Mouse (Mus musculus): Measurements from ENCODE around the gene Rbm42.

Rbm42 gene

DNA sequence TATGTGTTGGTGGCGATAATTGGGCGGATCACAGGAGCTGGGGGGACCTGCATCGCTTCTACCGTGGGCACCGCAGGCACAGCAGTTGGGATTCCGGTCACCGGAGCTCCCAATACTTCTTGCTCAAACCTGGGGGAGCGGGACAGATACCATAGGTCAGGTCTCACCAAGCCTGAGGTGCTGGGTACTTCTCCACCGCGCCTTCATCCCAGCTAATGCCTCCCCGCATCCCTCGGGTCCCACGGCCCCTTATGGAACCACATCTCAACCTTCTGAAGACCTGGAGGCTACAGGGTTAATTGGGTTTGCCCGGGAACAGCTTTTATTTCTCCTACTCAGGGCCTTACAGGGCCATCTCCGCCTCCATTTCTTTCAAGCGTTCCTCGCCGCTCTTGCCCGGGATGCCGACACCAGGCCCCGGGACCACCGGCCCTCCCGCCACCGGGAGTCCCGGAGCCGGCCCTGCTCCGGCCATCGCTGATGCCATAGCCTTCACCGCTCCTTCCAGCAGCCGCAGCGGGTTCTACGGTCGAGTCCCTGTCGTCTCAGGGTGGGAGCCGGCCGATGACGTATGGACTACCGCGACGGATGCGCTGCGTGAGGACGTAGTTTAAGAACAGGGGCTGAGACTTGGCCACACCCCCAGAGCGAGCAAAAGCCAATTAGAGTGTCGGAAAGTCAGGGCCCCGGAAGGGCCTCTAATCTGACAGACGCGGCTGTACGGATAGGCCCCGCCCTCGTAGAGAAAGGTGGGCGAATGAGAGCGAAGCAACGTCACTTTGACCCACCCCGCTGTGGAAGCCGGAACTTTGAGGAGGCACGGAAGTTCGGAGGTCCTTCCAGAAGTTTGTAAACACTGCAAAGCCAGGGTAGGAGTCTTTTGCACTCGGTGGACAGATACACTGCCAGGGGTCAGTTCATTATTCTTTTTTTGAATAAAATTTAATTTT is at the start of gene Rbm42:
TSS of gene Rbm42 (minus strand) at position 727 of the 950 bp plus-strand sequence.
- WGBS: 1% methylated on average over 59 of the region's 59 CpGs

DNA sequence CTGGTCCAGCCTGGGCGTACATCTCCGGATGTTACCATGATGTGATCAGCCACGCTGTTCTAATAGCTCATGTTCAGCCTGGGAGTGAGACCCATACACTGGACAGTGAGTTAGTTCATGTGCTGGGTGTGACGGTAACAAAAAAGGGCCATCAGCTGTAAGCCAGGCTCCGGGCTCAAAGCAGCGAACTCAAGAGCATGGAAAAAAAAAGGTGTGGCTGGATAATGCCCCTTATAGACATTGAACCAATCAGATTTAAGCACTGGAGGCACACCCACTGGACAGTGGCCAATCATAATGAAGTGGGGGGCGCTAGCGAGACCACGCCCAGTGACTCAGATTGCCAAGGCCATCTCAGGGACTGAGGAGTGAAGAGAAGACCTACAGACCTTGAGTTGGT is 48.5 kb upstream of the Rbm42 start, which contains the start of gene 2200002J24Rik:
TSS of gene 2200002J24Rik (plus strand) at position 338 of the 400 bp plus-strand sequence.
- WGBS: 58% methylated on average over 9 of the region's 9 CpGs

GRCm38 (mm10) chr7:30698101-30698500 is 48.0 kb upstream of the Rbm42 start:
- WGBS: 62% methylated on average over 5 of the region's 5 CpGs

- WGBS: 70% methylated on average over 6 of the region's 6 CpGs
Observed at GRCm38 (mm10) chr7:30688325-30688724, 38.2 kb upstream of the Rbm42 start.

DNA sequence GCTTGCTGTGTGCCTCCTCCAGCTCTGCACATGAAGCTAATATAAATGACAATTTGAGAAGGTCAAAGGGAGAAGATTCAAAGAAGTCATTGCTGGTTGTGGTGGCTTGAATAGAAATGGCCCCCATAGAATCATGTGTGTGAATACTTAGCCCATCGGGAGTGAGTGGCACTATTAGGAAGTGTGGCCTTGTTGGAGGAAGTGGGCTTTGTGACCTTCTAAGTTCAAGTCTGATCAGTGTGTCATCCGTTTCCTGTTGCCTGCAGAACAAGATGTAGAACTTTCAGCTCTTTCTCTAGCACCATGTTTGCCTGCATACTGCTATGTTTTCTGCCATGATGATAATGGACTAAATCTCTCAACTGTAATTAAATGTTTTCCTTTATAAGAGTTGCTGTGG is 33.3 kb upstream of the Rbm42 start:
- WGBS: 84% methylated on average over 2 of the region's 2 CpGs

GRCm38 (mm10) chr7:30681897-30682296 is 31.8 kb upstream of the Rbm42 start:
- WGBS: 68% methylated on average over 5 of the region's 5 CpGs

- WGBS: 55% methylated on average over 5 of the region's 5 CpGs
Observed at GRCm38 (mm10) chr7:30678263-30678975, 28.3 kb upstream of the Rbm42 start.

DNA sequence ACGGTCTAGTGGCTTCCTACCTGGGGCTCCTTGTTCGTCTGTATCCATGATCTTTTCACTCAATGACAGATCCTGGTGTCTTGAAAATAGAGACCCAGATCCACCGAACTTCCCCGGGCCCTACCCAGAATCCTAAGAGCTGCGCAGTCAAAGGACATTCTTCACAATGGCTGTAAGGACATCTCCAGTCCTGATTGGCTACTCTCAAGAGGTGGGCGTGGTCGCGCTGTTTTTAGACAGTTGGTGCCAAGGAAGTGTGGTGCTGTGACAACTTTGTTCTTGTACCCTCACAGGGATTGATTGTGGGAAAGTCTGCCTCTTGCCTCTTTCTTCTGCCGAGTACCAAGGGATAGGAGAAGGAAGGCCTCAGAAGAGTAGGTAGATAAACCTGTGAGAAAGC is 21.4 kb upstream of the Rbm42 start, which contains the start of gene Pmis2:
TSS of gene Pmis2 (minus strand) at position 126 of the 400 bp plus-strand sequence.
- 74% methylated on average over 9 of the region's 9 CpGs for WGBS

GRCm38 (mm10) chr7:30669229-30669628 is 19.1 kb upstream of the Rbm42 start:
- 45% methylated on average over 3 of the region's 3 CpGs for WGBS

DNA sequence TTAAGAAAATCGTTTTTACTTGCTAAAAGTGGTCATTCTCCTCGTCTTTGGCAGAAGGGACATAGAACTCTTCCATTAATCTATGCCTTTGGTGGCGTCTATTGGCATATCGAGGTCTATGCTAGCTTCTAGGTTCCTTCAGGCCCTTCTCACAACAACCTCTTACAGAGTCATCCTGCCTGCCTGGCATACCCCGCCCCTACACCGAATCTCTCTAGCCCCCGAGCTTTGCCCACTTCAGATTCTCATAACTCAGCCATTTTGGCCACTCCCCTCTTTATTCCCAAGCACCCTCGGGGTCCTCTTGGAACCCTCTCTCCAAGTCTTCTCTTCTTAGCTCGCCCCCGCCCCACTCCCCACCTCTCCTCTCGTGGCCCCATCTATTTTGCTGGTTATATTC is 15.2 kb upstream of the Rbm42 start:
- WGBS: 6% methylated on average over 11 of the region's 11 CpGs

DNA sequence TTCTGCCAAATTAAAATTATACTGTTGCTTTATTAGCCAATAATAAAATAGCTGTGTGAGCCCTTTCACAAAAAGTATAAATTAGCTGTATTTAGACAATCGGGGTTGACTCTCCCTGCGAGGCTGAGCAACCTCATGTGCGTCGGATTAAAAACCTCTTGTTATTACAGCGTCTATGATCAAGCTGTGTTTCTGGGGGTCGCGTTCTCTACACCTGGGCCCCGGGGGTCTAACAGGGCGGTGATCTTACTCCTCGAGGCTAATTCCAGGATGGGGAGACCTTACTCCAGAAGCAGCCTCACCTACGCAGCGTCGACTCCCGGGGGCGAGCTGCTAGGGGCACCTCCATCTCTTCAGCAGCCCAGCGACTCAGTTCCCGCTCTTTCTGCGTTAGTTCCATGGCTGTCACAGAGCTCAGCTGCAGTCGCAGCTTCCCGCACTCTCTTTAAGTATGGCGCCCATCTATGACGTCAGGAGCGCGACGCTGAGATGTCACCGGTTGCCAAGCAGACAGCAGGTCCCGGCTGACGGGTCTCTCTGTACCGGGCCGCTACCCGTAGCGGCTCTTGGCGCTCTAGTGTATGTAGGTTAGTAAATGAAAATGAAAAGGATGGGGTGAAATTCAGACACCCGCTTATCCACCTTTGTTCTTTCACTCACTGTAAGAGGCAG is 14.5 kb upstream of the Rbm42 start, which contains the start of gene Haus5:
TSS of gene Haus5 (minus strand) at position 466 of the 672 bp plus-strand sequence.
- whole genome bisulfite sequencing: under 1% methylated on average over 34 of the region's 34 CpGs

GRCm38 (mm10) chr7:30639083-30639482 is 11.0 kb downstream of the Rbm42 start:
- WGBS: 32% methylated on average over 4 of the region's 4 CpGs

GRCm38 (mm10) chr7:30636395-30636794 is 13.7 kb downstream of the Rbm42 start:
- 26% methylated on average over 11 of the region's 11 CpGs for WGBS

GRCm38 (mm10) chr7:30635752-30636151 is 14.4 kb downstream of the Rbm42 start, which contains the start of gene Etv2:
Gene Etv2 (minus strand): TSS chr7:30635852.
- 9% methylated on average over 5 of the region's 5 CpGs for WGBS

DNA sequence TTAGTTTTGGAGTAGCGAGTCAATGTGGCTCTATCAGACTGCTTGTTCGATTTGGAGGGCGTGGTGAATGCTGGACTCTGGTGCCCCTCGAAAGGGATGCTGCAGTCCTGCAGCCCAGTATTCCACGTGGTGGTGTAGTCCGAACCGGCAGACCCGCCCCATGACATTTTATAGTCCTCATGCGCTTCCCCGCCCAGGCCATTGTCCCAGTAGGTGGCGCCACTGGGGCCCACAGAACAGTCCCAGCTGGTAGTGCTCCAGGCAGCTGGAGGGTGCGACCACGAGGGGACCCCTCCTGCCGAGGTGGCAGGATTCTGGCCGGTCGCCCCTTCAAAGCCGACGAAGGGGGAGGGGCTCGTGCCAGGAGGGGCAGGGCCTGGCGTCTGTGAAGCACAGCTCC is 15.5 kb downstream of the Rbm42 start:
- WGBS: 2% methylated on average over 20 of the region's 20 CpGs

DNA sequence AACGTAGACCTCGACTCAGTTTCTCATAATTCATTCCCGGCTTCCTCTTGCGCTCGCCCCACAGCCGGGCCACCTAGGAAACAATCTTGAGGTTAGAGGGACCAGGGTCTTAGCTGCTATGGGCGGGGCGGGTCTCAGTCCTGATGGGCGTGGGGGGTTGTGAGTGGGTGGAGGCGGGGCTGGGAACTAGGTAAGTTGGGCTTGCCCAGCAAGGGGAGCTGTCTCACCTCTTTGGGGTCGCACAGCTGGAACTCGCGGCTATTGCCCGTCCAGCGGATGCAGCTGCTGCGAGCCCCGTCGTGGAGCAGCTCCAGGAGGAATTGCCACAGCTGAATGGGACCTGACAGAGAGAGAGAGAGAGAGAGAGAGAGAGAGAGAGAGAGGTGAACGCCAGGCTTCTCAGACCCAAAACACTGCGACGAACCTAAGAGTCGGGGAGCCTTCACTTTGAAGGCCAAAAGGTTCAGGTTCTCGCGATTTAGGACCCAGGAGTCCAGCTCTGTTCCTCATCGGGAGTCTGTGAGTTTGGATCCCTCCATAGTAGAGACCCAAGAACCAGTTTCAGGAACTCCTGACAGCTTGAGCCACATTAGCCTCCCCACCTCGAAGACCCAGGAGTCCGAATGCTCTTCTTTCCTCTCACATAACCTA is 16.2 kb downstream of the Rbm42 start:
- WGBS: 6% methylated on average over 27 of the region's 27 CpGs

DNA sequence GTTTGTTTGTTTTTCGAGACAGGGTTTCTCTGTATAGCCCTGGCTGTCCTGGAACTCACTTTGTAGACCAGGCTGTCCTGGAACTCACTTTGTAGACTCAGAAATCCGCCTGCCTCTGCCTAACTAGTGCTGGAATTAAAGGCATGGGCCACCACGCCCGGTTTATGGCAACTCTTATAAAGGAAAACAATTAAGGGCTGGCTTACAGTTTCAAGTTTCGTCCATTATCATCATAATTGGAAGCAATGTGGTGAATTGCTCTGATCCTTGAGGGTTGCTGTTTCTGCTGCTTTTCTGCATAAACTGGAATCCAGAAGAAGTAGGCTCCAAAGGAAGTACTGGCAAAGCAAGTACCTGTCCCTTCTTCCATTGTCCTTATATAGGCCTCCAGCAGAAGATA is 23.5 kb downstream of the Rbm42 start:
- 87% methylated on average over 5 of the region's 5 CpGs for WGBS

- WGBS: 1% methylated on average over 44 of the region's 44 CpGs
Observed at GRCm38 (mm10) chr7:30625530-30626384, 24.4 kb downstream of the Rbm42 start, which contains the start of gene Cox6b1. Gene Cox6b1 (minus strand): TSS chr7:30626151.

DNA sequence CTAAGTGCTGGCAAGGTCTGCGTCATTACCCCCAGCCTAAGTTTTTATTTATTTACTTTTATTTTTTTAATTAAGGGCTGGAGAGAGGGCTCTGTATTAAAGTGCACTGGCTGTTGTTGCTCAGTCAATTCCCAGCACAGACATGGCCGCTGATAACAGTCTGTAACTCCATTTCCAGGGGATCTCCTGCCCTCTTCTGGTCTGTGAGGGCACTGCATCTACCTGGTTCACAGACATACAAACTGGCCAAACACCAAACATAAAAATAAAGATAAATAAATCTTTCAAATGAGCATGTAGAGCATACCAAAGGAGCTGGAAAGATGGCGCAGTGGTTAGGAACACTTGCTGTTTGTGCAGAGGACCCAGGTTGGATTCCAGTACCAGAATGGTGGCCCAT is 30.9 kb downstream of the Rbm42 start:
- WGBS: 82% methylated on average over 3 of the region's 3 CpGs

DNA sequence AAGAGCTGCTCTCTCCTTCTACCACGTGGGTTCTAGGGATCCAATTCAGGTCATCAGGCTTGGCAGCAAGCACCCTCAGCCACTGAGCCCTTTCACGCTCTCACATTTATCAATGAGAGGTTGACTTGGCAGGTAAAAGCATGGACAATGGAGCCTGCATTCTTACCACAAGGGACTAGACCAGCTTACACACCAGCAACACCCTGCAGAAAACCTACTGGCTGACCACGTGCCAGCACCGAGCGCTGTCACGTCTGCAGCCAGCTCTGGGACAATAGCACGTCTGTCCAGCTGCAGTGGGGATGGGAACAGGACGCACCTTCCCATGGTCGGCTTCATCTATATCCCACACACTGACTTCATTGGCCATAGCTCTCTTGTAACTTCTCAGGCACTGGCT is 31.5 kb downstream of the Rbm42 start:
- 85% methylated on average over 9 of the region's 9 CpGs for WGBS

All from cerebral cortex, adult 2 months (tissue).